Mouse (Mus musculus): ENCODE results near the gene Agbl3. TPM values are rescaled to one million over a fixed set of nuclear protein-coding genes. Genes with fewer than 3 reads are reported as not detected.

Agbl3 gene
- polyA plus RNA-seq, 2 experiments from 2014 or later, result 2.2 to 3.4 TPM

GRCm38 (mm10) chr6:34907121-34907614 lies 126.9 kb downstream of the Agbl3 start:
- no peak for ATAC-seq

GRCm38 (mm10) chr6:34907696-34908260 lies 127.5 kb downstream of the Agbl3 start:
- ATAC-seq, result no peak

Other genes with a start within 250 kb of the Agbl3 start
- gene Cald1, start 181.9 kb upstream of the Agbl3 start, polyA plus RNA-seq (2017; shearing (Covaris generic)), result under 1 TPM in 1 of 2 experiments, not detected in 1; 0.15 TPM
- gene Tmem140, start 82.7 kb downstream of the Agbl3 start, polyA plus RNA-seq (2017; shearing (Covaris generic)), result 10 to 100 TPM; 21.8 to 22.6 TPM
- 1 to 10 TPM; 5.0 to 5.9 TPM for gene Cyren, start 97.6 kb downstream of the Agbl3 start, polyA plus RNA-seq (2017; shearing (Covaris generic))
- gene Wdr91, start 130.4 kb downstream of the Agbl3 start, polyA plus RNA-seq (2017; shearing (Covaris generic)), result 10 to 100 TPM; 20.0 to 30.1 TPM
- under 1 TPM in 1 of 2 experiments, not detected in 1; 0.27 TPM for gene Stra8, start 139.7 kb downstream of the Agbl3 start, polyA plus RNA-seq (2017; shearing (Covaris generic))
- gene Slc23a4, start 208.0 kb downstream of the Agbl3 start, polyA plus RNA-seq (2017; shearing (Covaris generic)), result 1 to 10 TPM in 1 of 2 experiments, under 1 TPM in 1; 0.57 to 1.8 TPM